Mouse (Mus musculus) E14TG2a.4 (cell line): ENCODE measurements at regions not wholly inside any gene's neighbourhood (a gene's known extent, or its start where the extent isn't known, plus 50 kb on each side); places are given as distances from the start of the nearest gene placed in this dataset.

Experiments
- CTCF ChIP-seq: conservative IDR thresholded peaks from 2 replicates; pipeline ENCODE4 v1.5.1; 2014; ENCODE audit warnings: low read length
- NANOG ChIP-seq: IDR thresholded peaks from 2 replicates; pipeline ENCODE4 v1.6.1; 2014; ENCODE audit warnings: borderline replicate concordance, low read length, mixed read lengths
- POU5F1 ChIP-seq: IDR thresholded peaks from 2 replicates; pipeline ENCODE4 v1.6.1; 2014; ENCODE audit warnings: low read length, borderline replicate concordance

- TF ChIP-seq NANOG (no peak), CTCF (no peak), POU5F1 (no peak)
Measured at GRCm38 (mm10) chr12:67399537-67399936, 177.2 kb upstream of the Mdga2 start.
